Mouse (Mus musculus) neural tube, embryonic 12.5 days (tissue): ENCODE measurements around the gene Ccdc66. TPM values are rescaled to one million over a fixed set of nuclear protein-coding genes. Genes with fewer than 3 reads are reported as not detected.

Experiments used
- ATAC-seq: fragments of 200-750 bp; cut with Nextera tagmentation; 2 replicates; pipeline ENCODE4 v1.8.0; 2017; ENCODE audit warnings: low read depth, mild to moderate bottlenecking, moderate TSS enrichment, moderate library complexity; ENCODE audit not compliant: low FRiP score
- H3K27ac ChIP-seq: fragments of 300-500 bp; sonication (generic); 2 replicates; pipeline ENCODE4 v1.5.1; 2016
- H3K27me3 ChIP-seq: fragments of 300-500 bp; sonication (generic); replicated peaks from 2 replicates; pipeline ENCODE4 v1.6.1; 2016; ENCODE audit warnings: mild to moderate bottlenecking
- H3K36me3 ChIP-seq: fragments of 300-500 bp; sonication (generic); 2 replicates; pipeline ENCODE4 v1.6.1; 2016; ENCODE audit warnings: mild to moderate bottlenecking
- H3K4me1 ChIP-seq: fragments of 300-500 bp; sonication (generic); 2 replicates; pipeline ENCODE4 v1.6.1; 2016
- H3K4me2 ChIP-seq: fragments of 300-500 bp; sonication (generic); replicated peaks from 2 replicates; pipeline ENCODE4 v1.6.1; 2016; ENCODE audit warnings: mild to moderate bottlenecking
- H3K4me3 ChIP-seq: fragments of 300-500 bp; sonication (generic); 2 replicates; pipeline ENCODE4 v1.5.1; 2016
- H3K9ac ChIP-seq: fragments of 300-500 bp; sonication (generic); 2 replicates; pipeline ENCODE4 v1.6.1; 2016; ENCODE audit warnings: mild to moderate bottlenecking
- H3K9me3 ChIP-seq: fragments of 300-500 bp; sonication (generic); 2 replicates; pipeline ENCODE4 v1.6.1; 2016; ENCODE audit warnings: mild to moderate bottlenecking
- WGBS: fragments of 180-500 bp; shearing (Covaris S2); methylation state at CpG from one replicate; pipeline ENCODE4 v1.1.7; 2016; 5-methylcytosine and 5-hydroxymethylcytosine counted together
- polyA plus RNA-seq: library from polyadenylated mRNA; unstranded; fragments of >200 nt; fragmentation: Nextera tagmentation; extraction: Ambion mirVana; gene quantifications from 2 replicates; pipeline ENCODE4 v1.2.1, GENCODE M21; 2016

Gene Ccdc66
- polyA plus RNA-seq, 1 experiment from 2014 or later = 16.8 TPM

GRCm38 (mm10) chr14:27436116-27436515 is 72.1 kb downstream of the Ccdc66 start:
- Histone ChIP-seq H3K9me3 (no peaks in the 10 kb centered on the region), H3K36me3 (peaks cover 22% of the 10 kb centered on the region), H3K27ac (no peak overlapping the region), H3K4me2 (no peak overlapping the region), H3K4me3 (no peak overlapping the region), H3K27me3 (no peaks in the 10 kb centered on the region), H3K9ac (no peak overlapping the region), H3K4me1 (no peaks in the 10 kb centered on the region)
- 94% methylated on average over 1 of the region's 1 CpGs for WGBS
- ATAC-seq = no peak

GRCm38 (mm10) chr14:27432064-27432463 is 76.2 kb downstream of the Ccdc66 start:
- no peak for ATAC-seq
- no peak overlapping the region for H3K9ac ChIP-seq
- WGBS = over 99% methylated on average over 2 of the region's 2 CpGs
- peaks cover 12% of the 10 kb centered on the region for H3K9me3 ChIP-seq
- H3K4me1 ChIP-seq = 0 out of 2 replicates have a peak, but pooled peaks cover 3% of the 10 kb centered on the region
- peaks cover 19% of the 10 kb centered on the region for H3K36me3 ChIP-seq
- no peak overlapping the region for H3K4me3 ChIP-seq
- H3K27ac ChIP-seq = no peak overlapping the region
- no peaks in the 10 kb centered on the region for H3K27me3 ChIP-seq
- H3K4me2 ChIP-seq = no peak overlapping the region

Other genes starting within 250 kb of the Ccdc66 start
- gene Fam208a, start 79.6 kb downstream of the Ccdc66 start, polyA plus RNA-seq = 20.1 and 21.3 TPM in 2 replicates
- 33.1 and 35.7 TPM in 2 replicates for gene Erc2, start 114.0 kb upstream of the Ccdc66 start, polyA plus RNA-seq